Mouse (Mus musculus) embryo, embryonic 10 days (tissue): ENCODE data around the gene Fbxw26.
A peak's percentile ranks its signal among the peaks of the same experiment; 100 is the strongest.
"Not testable (repeated sequence)": the region's sequence is repeated elsewhere in the genome, so short reads cannot be mapped to it uniquely, and the experiment has no call there.

ENCODE experiments used
- DNase-seq: peaks from one replicate; pipeline ENCODE4 v3.0.0-alpha.2; 2015; ENCODE audit warnings: low spot score

Fbxw26 gene

GRCm38 (mm10) chr9:109745989-109746388 is at the start of gene Fbxw26:
Fbxw26 (minus strand) TSS chr9:109746089.
- DNase-seq = not testable (repeated sequence)

GRCm38 (mm10) chr9:109795221-109795620 is 49.3 kb upstream of the Fbxw26 start:
- no peak for DNase-seq

DNA sequence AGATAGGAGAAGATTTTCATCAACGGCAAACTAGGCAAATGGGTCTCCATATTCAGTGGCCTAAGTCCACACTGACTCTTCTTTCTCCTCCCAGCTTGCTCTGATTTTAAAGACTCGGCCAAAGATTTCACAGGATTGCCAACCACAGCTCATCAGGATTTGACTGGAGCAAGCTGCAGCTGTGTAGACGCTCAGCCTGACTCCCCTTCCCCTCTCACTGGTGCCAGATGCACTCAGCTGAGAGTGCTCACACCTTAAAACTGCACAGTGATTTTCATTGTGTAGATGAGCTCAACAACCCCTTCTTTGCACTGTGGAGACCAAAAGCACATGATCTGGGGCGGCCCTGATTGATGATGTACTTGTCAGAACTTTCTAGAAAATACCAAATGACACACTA is 44.7 kb upstream of the Fbxw26 start, which contains the start of gene Fbxw27:
Gene Fbxw27 (minus strand): TSS at position 101 of the 400 bp plus-strand sequence.
- not testable (repeated sequence) for DNase-seq

DNA sequence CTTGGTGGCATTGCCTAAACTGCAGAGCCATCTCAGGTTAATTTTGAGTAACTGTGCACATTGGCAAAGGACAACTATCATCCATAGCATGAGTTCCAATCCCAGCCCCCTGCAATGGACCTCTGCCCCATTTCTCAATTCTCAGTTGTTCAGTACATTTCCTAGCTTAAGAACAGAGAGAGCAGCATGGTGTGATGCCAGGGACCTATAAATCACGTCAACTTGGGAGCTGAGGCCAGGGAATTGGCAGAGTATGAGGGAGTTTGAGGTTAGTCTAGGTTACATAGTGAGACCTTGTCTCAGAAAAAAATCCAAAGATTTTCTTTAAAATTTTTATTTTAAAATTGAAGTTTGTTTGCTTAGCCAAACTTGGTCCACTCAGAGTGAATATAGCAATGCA is 21.0 kb upstream of the Fbxw26 start:
- not testable (repeated sequence) for DNase-seq

DNA sequence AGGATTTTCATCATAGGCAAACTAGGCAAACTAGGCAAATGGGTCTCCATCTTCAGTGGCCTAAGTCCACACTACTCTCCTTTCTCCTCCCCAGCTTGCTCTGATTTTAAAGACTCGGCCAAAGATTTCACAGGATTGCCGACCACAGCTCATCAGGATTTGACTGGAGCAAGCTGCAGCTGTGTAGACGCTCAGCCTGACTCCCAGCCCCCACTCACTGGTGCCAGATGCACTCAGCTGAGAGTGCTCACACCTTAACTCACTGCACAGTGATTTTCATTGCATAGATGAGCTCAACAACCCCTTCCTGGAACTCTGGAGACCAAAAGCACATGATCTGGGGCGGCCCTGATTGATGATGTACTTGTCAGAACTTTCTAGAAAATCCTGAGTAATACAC is 43.3 kb downstream of the Fbxw26 start, which contains the start of gene Fbxw18:
Gene Fbxw18 (minus strand): TSS at position 101 of the 400 bp plus-strand sequence.
- not testable (repeated sequence) for DNase-seq

- DNase-seq = peak; percentile 67
Measured at GRCm38 (mm10) chr9:109685299-109685698, 60.6 kb downstream of the Fbxw26 start.
